Comparison of ENCODE assay signal across 7 mouse cellular contexts in genomic region chr4:97746106-97746900, GRCm38 (mm10). TPM values are rescaled to one million over a fixed set of nuclear protein-coding genes. Genes with fewer than 3 reads are reported as not detected.
DNase-seq lines count a peak whose midpoint lies in the region; ATAC-seq lines count a peak whose summit lies in the region.

No protein-coding gene starts in this region.

- peak overlapping the region; percentile 64 for H3K4me2 ChIP-seq in neural tube, embryonic 11.5 days (ENCODE audit: low read depth)
- peak overlapping the region; percentile 71 for H3K4me2 ChIP-seq in forebrain, embryonic 14.5 days (ENCODE audit: low read length)
- peak overlapping the region; percentile 75 for H3K4me2 ChIP-seq in limb, embryonic 15.5 days
- peak overlapping the region; percentile 79 for H3K4me2 ChIP-seq in stomach, embryonic 15.5 days

- H3K9me3 ChIP-seq in neural tube, embryonic 11.5 days (ENCODE audit: control insufficient read depth, low read length), result no peaks in the 10 kb centered on the region
- no peaks in the 10 kb centered on the region for H3K9me3 ChIP-seq in forebrain, embryonic 14.5 days (replicated peaks; ENCODE audit: control insufficient read depth, low read length)
- H3K9me3 ChIP-seq in limb, embryonic 15.5 days, result no peaks in the 10 kb centered on the region
- no peaks in the 10 kb centered on the region for H3K9me3 ChIP-seq in stomach, embryonic 15.5 days

- H3K27ac ChIP-seq in neural tube, embryonic 11.5 days (ENCODE audit: low read depth, low read length), result no peak overlapping the region
- peak overlapping the region; percentile 66; the same call in 1 of the 2 replicates for H3K27ac ChIP-seq in forebrain, embryonic 14.5 days (ENCODE audit: low read depth, low read length)
- H3K27ac ChIP-seq in limb, embryonic 15.5 days, result no peak overlapping the region
- no peak overlapping the region for H3K27ac ChIP-seq in stomach, embryonic 15.5 days

- H3K36me3 ChIP-seq in neural tube, embryonic 11.5 days (ENCODE audit: control insufficient read depth, insufficient read depth, low read length), result no peaks in the 10 kb centered on the region
- H3K36me3 ChIP-seq in forebrain, embryonic 14.5 days (ENCODE audit: control insufficient read depth, insufficient read depth, low read length), result no peaks in the 10 kb centered on the region
- no peaks in the 10 kb centered on the region for H3K36me3 ChIP-seq in limb, embryonic 15.5 days
- no peaks in the 10 kb centered on the region for H3K36me3 ChIP-seq in stomach, embryonic 15.5 days

- ATAC-seq in neural tube, embryonic 11.5 days (ENCODE audit: insufficient read depth, low FRiP score, low TSS enrichment), result peak; percentile 55; the same call in 1 of the 2 replicates
- peak; percentile 16 for ATAC-seq in forebrain, embryonic 14.5 days
- peak; percentile 24; the same call in 1 of the 2 replicates for ATAC-seq in limb, embryonic 15.5 days (ENCODE audit: insufficient number of reproducible peaks, low FRiP score, low TSS enrichment, low read depth)
- no peak for ATAC-seq in stomach, embryonic 15.5 days (ENCODE audit: insufficient read depth, low FRiP score, low read depth)

- no peaks in the 10 kb centered on the region for H3K27me3 ChIP-seq in neural tube, embryonic 11.5 days (ENCODE audit: control insufficient read depth, insufficient read depth, low read length)
- no peaks in the 10 kb centered on the region for H3K27me3 ChIP-seq in forebrain, embryonic 14.5 days (replicated peaks; ENCODE audit: control insufficient read depth, insufficient read depth, low read length)
- H3K27me3 ChIP-seq in limb, embryonic 15.5 days, result no peaks in the 10 kb centered on the region
- H3K27me3 ChIP-seq in stomach, embryonic 15.5 days (replicated peaks), result no peaks in the 10 kb centered on the region

- DNase-seq in neural tube, embryonic 11.5 days (ENCODE audit: low spot score), result no peak
- no peak for DNase-seq in neural tube, embryonic 10.5 days (ENCODE audit: extremely low spot score, low spot score)
- no peak for DNase-seq in forebrain, embryonic 14.5 days (ENCODE audit: low spot score)
- no peak for DNase-seq in ovary, postnatal 10 days (ENCODE audit: low spot score)
- no peak for DNase-seq in left cerebral cortex, postnatal 36 days (ENCODE audit: low spot score in 2 of 2)

- WGBS in neural tube, embryonic 11.5 days, result 6% methylated on average over 19 of the region's 19 CpGs
- 9% methylated on average over 19 of the region's 19 CpGs for WGBS in forebrain, embryonic 14.5 days
- 9% methylated on average over 19 of the region's 19 CpGs for WGBS in limb, embryonic 15.5 days
- WGBS in stomach, embryonic 15.5 days, result 9% methylated on average over 19 of the region's 19 CpGs

- intact Hi-C loops in left cerebral cortex, postnatal 36 days (cut with DNase I), result loop anchor here (5.0 kb wide), 5 partner anchors 164 to 1049 kb away; no protein-coding TSS in a partner anchor

- H3K4me1 ChIP-seq in neural tube, embryonic 11.5 days (ENCODE audit: control insufficient read depth, insufficient read depth, low read length), result peaks cover 4% of the 10 kb centered on the region; the same call in 1 of the 2 replicates
- H3K4me1 ChIP-seq in forebrain, embryonic 14.5 days (ENCODE audit: control insufficient read depth, insufficient read depth, low read length), result peaks cover 7% of the 10 kb centered on the region
- peaks cover 16% of the 10 kb centered on the region for H3K4me1 ChIP-seq in limb, embryonic 15.5 days
- peaks cover 8% of the 10 kb centered on the region; the same call in 1 of the 2 replicates for H3K4me1 ChIP-seq in stomach, embryonic 15.5 days

- peak overlapping the region; percentile 63 for H3K9ac ChIP-seq in neural tube, embryonic 11.5 days (ENCODE audit: low read length)
- peak overlapping the region; percentile 54 for H3K9ac ChIP-seq in forebrain, embryonic 14.5 days (ENCODE audit: low read length)
- H3K9ac ChIP-seq in limb, embryonic 15.5 days, result peak overlapping the region; percentile 39; the same call in 1 of the 2 replicates
- H3K9ac ChIP-seq in stomach, embryonic 15.5 days, result no peak overlapping the region

- H3K4me3 ChIP-seq in neural tube, embryonic 11.5 days (ENCODE audit: low read depth, low read length), result peak overlapping the region; percentile 29
- peak overlapping the region; percentile 23 for H3K4me3 ChIP-seq in forebrain, embryonic 14.5 days (ENCODE audit: low read depth, low read length)
- H3K4me3 ChIP-seq in limb, embryonic 15.5 days, result peak overlapping the region; percentile 38
- H3K4me3 ChIP-seq in stomach, embryonic 15.5 days (replicated peaks), result peak overlapping the region; percentile 40

RNA-seq across cellular contexts. Expression of gene Nfia, which starts 26.2 kb away (rescaled TPM):
- polyA plus RNA-seq in neural tube, embryonic 11.5 days (2014; fragmentation: Nextera tagmentation; extraction: Ambion mirVana), result 29.0 and 31.7 TPM in 2 replicates
- 71.5 and 85.9 TPM in 2 replicates for polyA plus RNA-seq in forebrain, embryonic 14.5 days (2014; fragmentation: Nextera tagmentation; extraction: Ambion mirVana)
- polyA plus RNA-seq in limb, embryonic 15.5 days (2015; fragmentation: Nextera tagmentation; extraction: Ambion mirVana), result 64.5 and 64.9 TPM in 2 replicates
- polyA plus RNA-seq in stomach, embryonic 15.5 days (2015; fragmentation: Nextera tagmentation; extraction: Ambion mirVana), result 45.5 and 50.8 TPM in 2 replicates
- total RNA-seq in left cerebral cortex, postnatal 36 days (2021), result 10 to 100 TPM; 62.9 to 75.3 TPM

RNA-seq across cellular contexts. Expression of gene E130114P18Rik, which starts 31.6 kb away (rescaled TPM):
- polyA plus RNA-seq in neural tube, embryonic 11.5 days (2014; fragmentation: Nextera tagmentation; extraction: Ambion mirVana), result 9.1 and 9.8 TPM in 2 replicates
- polyA plus RNA-seq in forebrain, embryonic 14.5 days (2014; fragmentation: Nextera tagmentation; extraction: Ambion mirVana), result 48.7 and 62.9 TPM in 2 replicates
- polyA plus RNA-seq in limb, embryonic 15.5 days (2015; fragmentation: Nextera tagmentation; extraction: Ambion mirVana), result 3.0 and 3.5 TPM in 2 replicates
- polyA plus RNA-seq in stomach, embryonic 15.5 days (2015; fragmentation: Nextera tagmentation; extraction: Ambion mirVana), result 2.9 and 3.7 TPM in 2 replicates
- total RNA-seq in left cerebral cortex, postnatal 36 days (2021), result 1 to 10 TPM; 5.0 to 5.9 TPM
